8 mouse cellular contexts compared by ENCODE assay signal in the genomic region with DNA sequence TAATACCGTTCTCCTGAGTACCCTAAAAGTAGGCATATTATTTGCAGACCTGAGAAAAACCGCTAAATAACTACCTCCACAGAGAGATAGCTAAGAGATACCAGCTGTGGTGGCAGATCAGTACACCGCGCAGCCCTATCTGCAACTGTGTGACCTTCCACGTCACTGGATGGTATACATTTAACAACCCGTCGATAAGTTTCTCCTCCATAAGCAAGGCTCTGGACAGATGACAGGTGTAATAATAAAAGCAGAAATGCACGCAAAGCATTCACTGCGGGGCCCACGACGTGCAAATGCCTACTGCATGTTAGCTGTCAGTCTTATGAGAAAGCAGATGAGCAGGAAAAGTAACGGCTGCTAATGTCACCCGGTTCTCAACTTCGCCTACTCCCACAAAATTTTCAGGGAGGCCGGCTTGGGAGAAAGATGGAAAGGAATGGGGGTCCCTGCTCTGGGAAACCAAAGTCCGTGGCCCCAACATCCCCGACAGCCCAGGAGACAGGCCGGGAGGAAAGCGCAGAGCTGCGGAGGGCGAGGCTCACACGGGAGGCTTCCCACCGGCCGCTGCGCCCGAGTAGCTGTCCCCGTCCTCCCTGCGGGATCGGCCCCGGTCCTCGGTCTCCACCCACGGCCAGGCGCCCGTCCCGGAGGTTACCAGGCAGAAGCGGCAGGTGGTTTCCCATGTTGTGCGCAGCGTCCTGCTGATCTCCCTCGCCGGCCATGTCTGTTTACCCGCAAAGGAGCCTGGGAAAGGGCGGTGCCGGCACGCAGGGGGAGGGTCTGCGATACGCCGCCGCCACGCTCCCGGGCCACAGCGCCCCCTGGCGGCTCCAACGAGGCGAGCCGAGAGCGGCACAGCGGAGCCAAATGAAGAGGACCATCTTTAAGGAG. TPM values are rescaled to one million over a fixed set of nuclear protein-coding genes. Genes with fewer than 3 reads are reported as not detected.
DNase-seq lines count a peak whose midpoint lies in the region; ATAC-seq and TF ChIP-seq lines count a peak whose summit lies in the region.

Gene Crbn (minus strand): TSS at position 745 of the 894 bp plus-strand sequence.

- TF ChIP-seq CTCF in cortical plate, adult 2 months (IDR thresholded peaks at IDR 0.05; ENCODE audit: extremely low read depth, insufficient read depth, low read length) = peak; percentile 75

- H3K4me3 ChIP-seq in cortical plate, adult 2 months (ENCODE audit: insufficient read depth, low read length) = peak within 1 kb of the TSS; percentile 70

- peak; percentile 58 for TF ChIP-seq POLR2A in cortical plate, adult 2 months (IDR thresholded peaks at IDR 0.05; ENCODE audit: extremely low read depth, insufficient read depth, low read length)

- peak; percentile 96 for DNase-seq in gastrocnemius, postnatal 10 days
- peak; percentile 95 for DNase-seq in induced T-regulatory cell, adult 2 months (ENCODE audit: low read depth)
- peak; percentile 66 to 93 for DNase-seq in left cerebral cortex, adult 9 months (ENCODE audit: low spot score in 2 of 2)
- peak; percentile 93 for DNase-seq in right cerebral cortex, postnatal 14 days
- DNase-seq in urinary bladder, postnatal 36 days (ENCODE audit: low spot score in 2 of 2) = peak; percentile 86 to 89

- peak; percentile 95 for ATAC-seq in activated CD4-positive, CD25-positive, alpha-beta regulatory T cell, adult 4 months
- ATAC-seq in megakaryocyte progenitor cell, adult 5-6 weeks (replicated peaks; ENCODE audit: poor library complexity) = peak; percentile 95

- H3K27ac ChIP-seq in cortical plate, adult 2 months (ENCODE audit: insufficient read depth, low read length) = no peak within 1 kb of the TSS

- no peaks in the 10 kb centered on the region; the same call in 1 of the 2 replicates for H3K4me1 ChIP-seq in cortical plate, adult 2 months (ENCODE audit: control insufficient read depth, insufficient read depth, low read length)

RNA-seq across cellular contexts. Expression of gene Crbn, which starts in this region (rescaled TPM):
- 100 to 1,000 TPM; 174 to 195 TPM for polyA plus RNA-seq in activated CD4-positive, CD25-positive, alpha-beta regulatory T cell, adult 4 months (2017; shearing (Covaris generic))
- 40.6 and 42.8 TPM in 2 replicates for polyA plus RNA-seq in cortical plate, adult 2 months (2012; rRNA removed)
- 10 to 100 TPM; 31.4 to 33.6 TPM for total RNA-seq in gastrocnemius, postnatal 10 days (2021)
- total RNA-seq in megakaryocyte progenitor cell, adult 5-6 weeks (2015) = 19.7 and 23.6 TPM in 2 replicates
- total RNA-seq in megakaryocyte progenitor cell, adult 5-6 weeks (2017) = 34.6 and 43.8 TPM in 2 replicates
